Mouse (Mus musculus): ENCODE data around the gene Tsen2. TPM values are rescaled to one million over a fixed set of nuclear protein-coding genes. Genes with fewer than 3 reads are reported as not detected.
A peak's percentile ranks its signal among the peaks of the same experiment; 100 is the strongest.

Gene Tsen2
- polyA plus RNA-seq, 1 experiment from 2014 or later = 16.6 TPM

- H3K9ac ChIP-seq (ENCODE audit: low read length) = no peak overlapping the region
- peak overlapping the region; percentile 75 for H3K4me2 ChIP-seq (ENCODE audit: low read length)
- no peak for ATAC-seq (ENCODE audit: insufficient number of reproducible peaks, insufficient read depth, low FRiP score, low read depth)
- H3K4me1 ChIP-seq (ENCODE audit: control insufficient read depth in 2 of 2, insufficient read depth in 2 of 2, low read length in 2 of 2) = peaks cover 2 to 10% of the 10 kb centered on the region in 2 experiments; a peak in 3 of 4 replicates
- peaks cover 9% of the 10 kb centered on the region; the same call in 1 of the 2 replicates for H3K36me3 ChIP-seq (ENCODE audit: control insufficient read depth, insufficient read depth, low read length)
- no peak overlapping the region for H3K27ac ChIP-seq (replicated peaks in 1 of 2; ENCODE audit: control insufficient read depth in 1 of 2, insufficient read depth in 1 of 2, low read depth in 2 of 2, low read length in 2 of 2)
- no peaks in the 10 kb centered on the region for H3K27me3 ChIP-seq (ENCODE audit: control insufficient read depth, insufficient read depth, low read length)
- H3K4me3 ChIP-seq (ENCODE audit: control insufficient read depth in 1 of 2, insufficient read depth in 1 of 2, low read depth in 1 of 2, low read length in 2 of 2) = peak overlapping the region; percentile 5 to 81; a peak in 2 of 4 replicates
- peaks cover 4% of the 10 kb centered on the region; the same call in 1 of the 2 replicates for H3K9me3 ChIP-seq (ENCODE audit: control insufficient read depth, low read length)
- WGBS = 68% methylated on average over 4 of the region's 4 CpGs
These were observed 56.9 kb downstream of the Tsen2 start for GRCm38 (mm10) chr6:115601322-115601714.

GRCm38 (mm10) chr6:115601715-115602523, 57.5 kb downstream of the Tsen2 start, which contains the start of gene Mkrn2:
Gene Mkrn2, plus strand, starts transcription at chr6:115601902.
- peak within 1 kb of the TSS; percentile 81 to 83 for H3K4me3 ChIP-seq (ENCODE audit: control insufficient read depth in 1 of 2, insufficient read depth in 1 of 2, low read depth in 1 of 2, low read length in 2 of 2)
- H3K4me1 ChIP-seq (ENCODE audit: control insufficient read depth in 2 of 2, insufficient read depth in 2 of 2, low read length in 2 of 2) = peaks cover 2 to 10% of the 10 kb centered on the region in 2 experiments; a peak in 3 of 4 replicates
- H3K9ac ChIP-seq (ENCODE audit: low read length) = peak within 1 kb of the TSS; percentile 87
- WGBS = 1% methylated on average over 46 of the region's 61 CpGs
- peak; percentile 90 for ATAC-seq (ENCODE audit: insufficient number of reproducible peaks, insufficient read depth, low FRiP score, low read depth)
- H3K4me2 ChIP-seq (ENCODE audit: low read length) = peak within 1 kb of the TSS; percentile 75
- no peaks in the 10 kb centered on the region for H3K27me3 ChIP-seq (ENCODE audit: control insufficient read depth, insufficient read depth, low read length)
- peaks cover 9% of the 10 kb centered on the region; the same call in 1 of the 2 replicates for H3K36me3 ChIP-seq (ENCODE audit: control insufficient read depth, insufficient read depth, low read length)
- H3K27ac ChIP-seq (replicated peaks in 1 of 2; ENCODE audit: control insufficient read depth in 1 of 2, insufficient read depth in 1 of 2, low read depth in 2 of 2, low read length in 2 of 2) = peak within 1 kb of the TSS; percentile 12 to 77; a peak in 3 of 4 replicates
- peaks cover 4% of the 10 kb centered on the region; the same call in 1 of the 2 replicates for H3K9me3 ChIP-seq (ENCODE audit: control insufficient read depth, low read length)

GRCm38 (mm10) chr6:115606461-115606860, 62.0 kb downstream of the Tsen2 start:
- peaks cover 29% of the 10 kb centered on the region for H3K36me3 ChIP-seq (ENCODE audit: control insufficient read depth, insufficient read depth, low read length)
- no peaks in the 10 kb centered on the region for H3K9me3 ChIP-seq (ENCODE audit: control insufficient read depth, low read length)
- H3K27me3 ChIP-seq (ENCODE audit: control insufficient read depth, insufficient read depth, low read length) = no peaks in the 10 kb centered on the region
- no peak for ATAC-seq (ENCODE audit: insufficient number of reproducible peaks, insufficient read depth, low FRiP score, low read depth)
- no peak overlapping the region for H3K4me3 ChIP-seq (ENCODE audit: control insufficient read depth in 1 of 2, insufficient read depth in 1 of 2, low read depth in 1 of 2, low read length in 2 of 2)
- H3K27ac ChIP-seq (replicated peaks in 1 of 2; ENCODE audit: control insufficient read depth in 1 of 2, insufficient read depth in 1 of 2, low read depth in 2 of 2, low read length in 2 of 2) = no peak overlapping the region
- no peak overlapping the region for H3K4me2 ChIP-seq (ENCODE audit: low read length)
- H3K9ac ChIP-seq (ENCODE audit: low read length) = no peak overlapping the region
- H3K4me1 ChIP-seq (ENCODE audit: control insufficient read depth in 2 of 2, insufficient read depth in 2 of 2, low read length in 2 of 2) = peaks cover 2 to 10% of the 10 kb centered on the region in 2 experiments; a peak in 3 of 4 replicates
- WGBS = 86% methylated on average over 1 of the region's 1 CpGs

- WGBS = 70% methylated on average over 4 of the region's 4 CpGs
- Histone ChIP-seq H3K4me2 (ENCODE audit: low read length) (no peak overlapping the region), H3K27me3 (ENCODE audit: control insufficient read depth, insufficient read depth, low read length) (no peaks in the 10 kb centered on the region), H3K36me3 (ENCODE audit: control insufficient read depth, insufficient read depth, low read length) (peaks cover 38% of the 10 kb centered on the region), H3K4me3 (ENCODE audit: control insufficient read depth in 1 of 2, insufficient read depth in 1 of 2, low read depth in 1 of 2, low read length in 2 of 2) (no peak overlapping the region), H3K9me3 (ENCODE audit: control insufficient read depth, low read length) (no peaks in the 10 kb centered on the region), H3K27ac (replicated peaks in 1 of 2; ENCODE audit: control insufficient read depth in 1 of 2, insufficient read depth in 1 of 2, low read depth in 2 of 2, low read length in 2 of 2) (no peak overlapping the region), H3K4me1 (ENCODE audit: control insufficient read depth in 2 of 2, insufficient read depth in 2 of 2, low read length in 2 of 2) (peaks cover 1 to 8% of the 10 kb centered on the region in 2 experiments; a peak in 3 of 4 replicates), H3K9ac (ENCODE audit: low read length) (no peak overlapping the region)
- ATAC-seq (ENCODE audit: insufficient number of reproducible peaks, insufficient read depth, low FRiP score, low read depth) = no peak
These were observed 63.0 kb downstream of the Tsen2 start for GRCm38 (mm10) chr6:115607429-115607828.

- H3K4me2 ChIP-seq (ENCODE audit: low read length) = no peak overlapping the region
- H3K9ac ChIP-seq (ENCODE audit: low read length) = no peak overlapping the region
- H3K4me3 ChIP-seq (ENCODE audit: control insufficient read depth in 1 of 2, insufficient read depth in 1 of 2, low read depth in 1 of 2, low read length in 2 of 2) = no peak overlapping the region
- peaks cover 52% of the 10 kb centered on the region for H3K36me3 ChIP-seq (ENCODE audit: control insufficient read depth, insufficient read depth, low read length)
- 65% methylated on average over 3 of the region's 3 CpGs for WGBS
- no peaks in the 10 kb centered on the region for H3K4me1 ChIP-seq (ENCODE audit: control insufficient read depth in 2 of 2, insufficient read depth in 2 of 2, low read length in 2 of 2)
- H3K27me3 ChIP-seq (ENCODE audit: control insufficient read depth, insufficient read depth, low read length) = no peaks in the 10 kb centered on the region
- H3K9me3 ChIP-seq (ENCODE audit: control insufficient read depth, low read length) = no peaks in the 10 kb centered on the region
- ATAC-seq (ENCODE audit: insufficient number of reproducible peaks, insufficient read depth, low FRiP score, low read depth) = no peak
- H3K27ac ChIP-seq (replicated peaks in 1 of 2; ENCODE audit: control insufficient read depth in 1 of 2, insufficient read depth in 1 of 2, low read depth in 2 of 2, low read length in 2 of 2) = no peak overlapping the region
These were observed 64.7 kb downstream of the Tsen2 start for GRCm38 (mm10) chr6:115609121-115609520.

- H3K36me3 ChIP-seq (ENCODE audit: control insufficient read depth, insufficient read depth, low read length) = peaks cover 61% of the 10 kb centered on the region
- H3K4me1 ChIP-seq (ENCODE audit: control insufficient read depth in 2 of 2, insufficient read depth in 2 of 2, low read length in 2 of 2) = no peaks in the 10 kb centered on the region
- H3K4me2 ChIP-seq (ENCODE audit: low read length) = no peak overlapping the region
- H3K27me3 ChIP-seq (ENCODE audit: control insufficient read depth, insufficient read depth, low read length) = no peaks in the 10 kb centered on the region
- 92% methylated on average over 5 of the region's 5 CpGs for WGBS
- no peaks in the 10 kb centered on the region for H3K9me3 ChIP-seq (ENCODE audit: control insufficient read depth, low read length)
- no peak overlapping the region for H3K9ac ChIP-seq (ENCODE audit: low read length)
- ATAC-seq (ENCODE audit: insufficient number of reproducible peaks, insufficient read depth, low FRiP score, low read depth) = no peak
- no peak overlapping the region for H3K4me3 ChIP-seq (ENCODE audit: control insufficient read depth in 1 of 2, insufficient read depth in 1 of 2, low read depth in 1 of 2, low read length in 2 of 2)
- no peak overlapping the region for H3K27ac ChIP-seq (replicated peaks in 1 of 2; ENCODE audit: control insufficient read depth in 1 of 2, insufficient read depth in 1 of 2, low read depth in 2 of 2, low read length in 2 of 2)
These were observed 65.8 kb downstream of the Tsen2 start for GRCm38 (mm10) chr6:115610301-115610700.

GRCm38 (mm10) chr6:115613793-115614192, 69.3 kb downstream of the Tsen2 start:
- Histone ChIP-seq H3K4me2 (ENCODE audit: low read length) (no peak overlapping the region), H3K27me3 (ENCODE audit: control insufficient read depth, insufficient read depth, low read length) (no peaks in the 10 kb centered on the region), H3K36me3 (ENCODE audit: control insufficient read depth, insufficient read depth, low read length) (peaks cover 92% of the 10 kb centered on the region), H3K4me3 (ENCODE audit: control insufficient read depth in 1 of 2, insufficient read depth in 1 of 2, low read depth in 1 of 2, low read length in 2 of 2) (no peak overlapping the region), H3K27ac (replicated peaks in 1 of 2; ENCODE audit: control insufficient read depth in 1 of 2, insufficient read depth in 1 of 2, low read depth in 2 of 2, low read length in 2 of 2) (no peak overlapping the region), H3K4me1 (ENCODE audit: control insufficient read depth in 2 of 2, insufficient read depth in 2 of 2, low read length in 2 of 2) (no peaks in the 10 kb centered on the region), H3K9ac (ENCODE audit: low read length) (no peak overlapping the region), H3K9me3 (ENCODE audit: control insufficient read depth, low read length) (no peaks in the 10 kb centered on the region)
- ATAC-seq (ENCODE audit: insufficient number of reproducible peaks, insufficient read depth, low FRiP score, low read depth) = no peak

Measured in heart, embryonic 14.5 days (tissue).